Mouse (Mus musculus): ENCODE measurements at regions not wholly inside any gene's neighbourhood (a gene's known extent, or its start where the extent isn't known, plus 50 kb on each side); places are given as distances from the start of the nearest gene placed in this dataset.

DNA sequence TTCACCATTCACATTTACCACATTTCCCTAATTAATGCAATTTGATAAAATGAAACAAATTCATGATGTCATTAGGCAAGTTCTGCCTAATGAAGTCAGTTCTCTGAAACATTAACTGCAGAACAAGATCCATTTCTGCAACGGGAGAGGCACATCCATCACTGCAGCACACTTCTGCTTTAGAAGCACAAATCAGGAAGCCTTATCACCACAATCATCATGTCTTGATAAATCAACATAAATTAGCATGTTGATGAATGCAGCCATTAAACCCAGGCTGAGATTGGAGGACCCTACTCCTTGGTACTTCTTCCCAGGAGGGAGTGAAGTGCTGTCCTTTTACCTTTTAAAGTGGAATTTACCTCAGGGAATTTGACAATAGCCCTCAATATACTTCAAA, 1195.4 kb downstream of the Defb40 start:
- H3K36me3 ChIP-seq, result no peaks in the 10 kb centered on the region
- no peaks in the 10 kb centered on the region for H3K4me1 ChIP-seq
- no peaks in the 10 kb centered on the region for H3K27me3 ChIP-seq (ENCODE audit: insufficient read depth, poor library complexity, severe bottlenecking)
- DNase-seq (ENCODE audit: low spot score), result no peak
- 66% methylated on average over 1 of the region's 1 CpGs for WGBS
- H3K9me3 ChIP-seq, result no peaks in the 10 kb centered on the region
- H3K4me3 ChIP-seq, result no peak overlapping the region
- no peak overlapping the region for H3K27ac ChIP-seq

DNA sequence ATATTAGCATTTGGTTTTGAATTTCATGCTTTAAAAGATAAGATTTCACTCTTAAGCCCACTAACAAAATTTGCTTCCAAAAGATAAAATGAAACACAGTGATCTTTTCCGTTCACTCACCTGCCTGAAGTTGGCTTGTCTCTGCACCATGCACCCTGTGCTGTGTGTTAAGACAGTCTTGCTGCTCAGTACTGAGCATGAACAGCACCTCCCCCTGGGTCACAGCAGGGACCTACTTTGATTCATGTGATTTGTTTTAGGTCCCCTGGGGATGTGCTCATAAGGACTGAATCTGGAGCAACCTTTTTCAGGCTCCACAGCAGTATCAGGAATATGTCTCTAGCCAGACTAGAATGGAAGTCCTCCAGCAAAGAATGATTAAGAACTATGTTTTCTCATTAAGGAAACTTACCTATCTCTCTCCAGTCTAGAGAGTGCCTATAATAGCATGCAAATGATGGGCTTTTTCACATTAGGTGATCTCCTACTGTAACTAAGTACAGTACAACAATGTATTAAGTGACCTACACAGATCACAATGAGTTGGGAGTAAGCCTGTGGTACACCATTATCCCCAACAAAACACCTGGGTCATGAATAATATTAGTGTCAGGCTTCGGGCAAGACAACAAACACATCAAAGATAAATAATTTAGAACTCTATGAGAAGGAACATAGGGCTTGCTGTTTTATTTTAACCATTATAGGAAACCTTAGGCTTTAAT, 1196.3 kb downstream of the Defb40 start:
- H3K27me3 ChIP-seq (ENCODE audit: insufficient read depth, poor library complexity, severe bottlenecking), result no peaks in the 10 kb centered on the region
- WGBS, result 81% methylated on average over 2 of the region's 2 CpGs

GRCm38 (mm10) chr8:17775411-17775810, 1202.6 kb downstream of the Defb40 start:
- no peak for DNase-seq (ENCODE audit: low spot score)
- H3K9me3 ChIP-seq, result no peaks in the 10 kb centered on the region
- no peak overlapping the region for H3K27ac ChIP-seq
- no peaks in the 10 kb centered on the region for H3K36me3 ChIP-seq
- no peaks in the 10 kb centered on the region for H3K27me3 ChIP-seq (ENCODE audit: insufficient read depth, poor library complexity, severe bottlenecking)
- no peaks in the 10 kb centered on the region for H3K4me1 ChIP-seq
- H3K4me3 ChIP-seq, result no peak overlapping the region
- WGBS, result 55% methylated on average over 3 of the region's 3 CpGs

More for the DNA sequence above, 1196.3 kb downstream of the Defb40 start:
- Histone ChIP-seq H3K9me3 (no peaks in the 10 kb centered on the region), H3K4me1 (no peaks in the 10 kb centered on the region), H3K4me3 (no peak overlapping the region), H3K27ac (no peak overlapping the region), H3K36me3 (no peaks in the 10 kb centered on the region)
- DNase-seq (ENCODE audit: low spot score), result no peak

GRCm38 (mm10) chr8:17773311-17773710, 1204.7 kb downstream of the Defb40 start:
- no peaks in the 10 kb centered on the region for H3K9me3 ChIP-seq
- no peak for DNase-seq (ENCODE audit: low spot score)
- whole genome bisulfite sequencing, result 88% methylated on average over 1 of the region's 1 CpGs

DNA sequence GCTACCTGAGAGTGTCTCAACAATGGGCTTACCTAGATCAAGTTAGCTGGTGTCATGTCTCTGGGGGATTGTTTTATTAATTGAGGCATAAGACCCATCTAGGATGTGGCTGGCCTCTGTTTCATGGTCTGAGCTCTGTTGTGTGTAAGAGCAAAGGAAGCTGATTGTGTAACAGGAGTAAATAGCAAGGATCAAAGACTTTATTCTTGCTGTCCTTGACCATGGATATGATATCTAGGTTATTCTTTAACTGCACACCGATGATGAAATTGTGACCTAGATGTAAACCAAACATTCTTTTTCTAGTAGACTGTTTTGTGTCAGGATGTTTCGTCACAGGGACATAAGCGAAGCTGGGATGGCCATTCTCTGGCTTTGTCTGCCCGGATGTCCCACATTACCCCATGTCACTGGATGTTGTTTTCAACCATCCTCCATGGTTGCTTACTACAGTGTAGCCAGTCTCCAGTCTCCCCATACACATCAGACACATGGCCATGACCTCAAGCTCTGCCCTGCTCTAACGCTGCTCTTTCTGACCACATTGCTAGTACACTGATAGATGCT, 1210.5 kb downstream of the Defb40 start:
- 79% methylated on average over 5 of the region's 5 CpGs for WGBS
- Histone ChIP-seq H3K4me1 (no peaks in the 10 kb centered on the region), H3K27ac (no peak overlapping the region), H3K36me3 (no peaks in the 10 kb centered on the region), H3K27me3 (ENCODE audit: insufficient read depth, poor library complexity, severe bottlenecking) (no peaks in the 10 kb centered on the region), H3K4me3 (no peak overlapping the region), H3K9me3 (no peaks in the 10 kb centered on the region)
- no peak for DNase-seq (ENCODE audit: low spot score)

More at GRCm38 (mm10) chr8:17773311-17773710, 1204.7 kb downstream of the Defb40 start:
- Histone ChIP-seq H3K4me3 (no peak overlapping the region), H3K27me3 (ENCODE audit: insufficient read depth, poor library complexity, severe bottlenecking) (no peaks in the 10 kb centered on the region), H3K36me3 (no peaks in the 10 kb centered on the region), H3K27ac (no peak overlapping the region), H3K4me1 (no peaks in the 10 kb centered on the region)

GRCm38 (mm10) chr8:17724672-17725071, 1253.4 kb downstream of the Defb40 start:
- no peak for DNase-seq (ENCODE audit: low spot score)
- H3K36me3 ChIP-seq, result no peaks in the 10 kb centered on the region
- WGBS, result 85% methylated on average over 3 of the region's 3 CpGs

DNA sequence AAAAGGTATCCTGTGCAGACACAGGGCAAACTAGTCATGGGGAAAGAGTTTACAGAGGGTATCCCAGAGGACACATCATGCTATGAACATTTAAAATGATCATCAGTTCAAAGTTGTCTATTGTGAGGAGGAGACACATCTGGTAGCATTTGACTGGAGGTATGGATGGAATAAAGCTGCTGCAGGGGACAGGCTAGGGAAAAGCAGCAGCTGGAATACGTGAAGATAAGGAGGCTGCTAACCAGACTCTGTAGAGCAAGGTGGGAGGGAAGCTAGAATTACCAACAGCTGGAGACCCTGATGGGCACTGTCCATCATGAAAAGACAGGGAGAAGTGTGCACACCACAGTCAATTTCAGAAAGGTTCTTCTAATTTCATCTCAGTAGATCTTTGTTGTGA, 1268.9 kb downstream of the Defb40 start:
- no peaks in the 10 kb centered on the region for H3K27me3 ChIP-seq (ENCODE audit: insufficient read depth, poor library complexity, severe bottlenecking)
- H3K4me3 ChIP-seq, result no peak overlapping the region
- H3K4me1 ChIP-seq, result no peaks in the 10 kb centered on the region
- DNase-seq (ENCODE audit: low spot score), result no peak
- no peaks in the 10 kb centered on the region for H3K36me3 ChIP-seq
- no peaks in the 10 kb centered on the region for H3K9me3 ChIP-seq
- WGBS, result 25% methylated on average over 1 of the region's 1 CpGs
- H3K27ac ChIP-seq, result no peak overlapping the region

More at GRCm38 (mm10) chr8:17724672-17725071, 1253.4 kb downstream of the Defb40 start:
- H3K4me3 ChIP-seq, result no peak overlapping the region
- H3K9me3 ChIP-seq, result no peaks in the 10 kb centered on the region
- H3K4me1 ChIP-seq, result no peaks in the 10 kb centered on the region
- H3K27ac ChIP-seq, result no peak overlapping the region
- no peaks in the 10 kb centered on the region for H3K27me3 ChIP-seq (ENCODE audit: insufficient read depth, poor library complexity, severe bottlenecking)

DNA sequence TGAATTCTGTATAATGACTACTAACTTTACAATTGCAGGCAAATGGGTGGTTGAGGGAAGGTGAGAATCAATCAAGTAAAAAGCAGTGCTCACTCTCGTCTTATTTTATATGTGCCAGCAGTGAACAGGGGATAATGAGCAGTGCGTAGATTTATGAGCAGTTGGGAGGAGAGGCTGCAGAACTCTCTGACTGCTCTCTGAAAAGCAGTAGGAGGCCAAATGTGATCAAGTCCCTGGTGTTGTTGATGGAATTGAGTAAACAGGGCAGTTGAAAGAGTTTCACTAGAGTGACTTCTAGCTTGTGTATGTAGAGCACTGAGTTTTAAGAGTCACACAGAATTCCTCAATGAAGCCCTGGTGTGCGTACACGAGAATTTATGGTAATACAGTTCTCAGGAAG, 1269.6 kb downstream of the Defb40 start:
- WGBS, result 80% methylated on average over 4 of the region's 4 CpGs
- Histone ChIP-seq H3K4me3 (no peak overlapping the region), H3K36me3 (no peaks in the 10 kb centered on the region), H3K27me3 (ENCODE audit: insufficient read depth, poor library complexity, severe bottlenecking) (no peaks in the 10 kb centered on the region), H3K27ac (no peak overlapping the region), H3K4me1 (no peaks in the 10 kb centered on the region), H3K9me3 (no peaks in the 10 kb centered on the region)
- no peak for DNase-seq (ENCODE audit: low spot score)

GRCm38 (mm10) chr8:17704289-17704688, 1273.8 kb downstream of the Defb40 start:
- 79% methylated on average over 1 of the region's 1 CpGs for WGBS
- no peaks in the 10 kb centered on the region for H3K9me3 ChIP-seq
- no peak overlapping the region for H3K4me3 ChIP-seq
- no peaks in the 10 kb centered on the region for H3K27me3 ChIP-seq (ENCODE audit: insufficient read depth, poor library complexity, severe bottlenecking)
- H3K4me1 ChIP-seq, result no peaks in the 10 kb centered on the region
- H3K27ac ChIP-seq, result no peak overlapping the region
- no peak for DNase-seq (ENCODE audit: low spot score)
- no peaks in the 10 kb centered on the region for H3K36me3 ChIP-seq

DNA sequence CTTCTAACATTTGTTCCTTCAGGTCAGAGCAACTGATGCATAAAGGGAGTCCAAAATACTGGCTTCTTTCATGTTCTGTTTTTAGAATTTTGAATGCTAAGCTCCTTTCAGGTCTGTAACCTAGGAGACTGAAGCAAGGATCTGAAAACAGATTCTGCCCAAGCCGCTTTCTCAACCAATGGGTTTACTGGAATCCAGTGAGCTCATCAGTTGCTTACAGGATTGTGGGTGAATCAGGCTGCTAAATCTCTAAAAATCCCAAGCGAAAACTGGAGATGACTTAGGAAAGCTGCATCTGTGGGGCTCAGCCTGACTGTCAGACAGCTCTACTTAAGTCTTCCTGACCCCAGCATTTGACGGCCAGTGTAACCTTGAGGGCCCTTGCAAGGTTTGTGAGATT, 1277.7 kb downstream of the Defb40 start:
- H3K27ac ChIP-seq, result no peak overlapping the region
- WGBS, result 66% methylated on average over 3 of the region's 3 CpGs
- H3K4me3 ChIP-seq, result no peak overlapping the region
- no peaks in the 10 kb centered on the region for H3K9me3 ChIP-seq
- no peaks in the 10 kb centered on the region for H3K4me1 ChIP-seq
- no peaks in the 10 kb centered on the region for H3K27me3 ChIP-seq (ENCODE audit: insufficient read depth, poor library complexity, severe bottlenecking)
- H3K36me3 ChIP-seq, result no peaks in the 10 kb centered on the region
- no peak for DNase-seq (ENCODE audit: low spot score)

DNA sequence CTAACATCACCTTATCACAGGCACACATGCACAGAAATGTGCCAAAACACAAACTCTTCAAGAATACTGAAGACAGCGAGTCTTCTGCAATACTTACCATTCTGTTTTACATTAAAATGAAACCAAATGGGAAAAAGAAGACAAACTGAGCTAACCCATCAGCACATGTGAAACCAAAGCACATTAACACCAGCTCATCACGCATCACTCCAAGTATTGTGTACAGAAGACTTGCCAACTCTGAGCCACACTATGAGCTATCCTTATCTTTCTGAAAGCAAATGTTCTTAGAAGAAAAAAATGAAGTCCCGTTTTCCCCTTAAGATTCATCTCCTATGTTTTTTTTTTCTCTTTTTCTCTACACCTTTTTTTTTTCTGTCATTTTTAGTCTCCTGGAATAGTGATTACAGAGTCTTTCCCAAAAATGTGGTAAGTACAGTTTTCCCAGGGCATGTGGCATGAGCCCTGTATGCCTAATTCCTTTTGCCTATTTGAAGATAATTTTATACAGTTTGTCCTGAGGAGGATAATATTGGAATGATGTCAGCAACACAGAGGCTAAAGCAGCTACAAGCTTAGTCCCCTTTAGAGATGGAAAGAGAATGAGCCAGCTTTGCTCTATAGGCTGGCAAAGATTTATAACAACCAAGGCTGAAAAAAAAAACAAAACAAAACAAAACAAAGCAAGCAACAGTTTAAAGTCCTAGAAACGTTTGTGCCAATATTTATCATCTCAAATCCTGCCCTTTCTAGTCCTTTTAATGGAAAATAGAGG, 1287.8 kb downstream of the Defb40 start:
- H3K27ac ChIP-seq, result no peak overlapping the region
- WGBS, result 74% methylated on average over 4 of the region's 4 CpGs
- H3K4me3 ChIP-seq, result no peak overlapping the region

GRCm38 (mm10) chr8:17689641-17690040, 1288.4 kb downstream of the Defb40 start:
- Histone ChIP-seq H3K36me3 (no peaks in the 10 kb centered on the region), H3K27ac (no peak overlapping the region), H3K4me3 (no peak overlapping the region), H3K27me3 (ENCODE audit: insufficient read depth, poor library complexity, severe bottlenecking) (no peaks in the 10 kb centered on the region), H3K4me1 (no peaks in the 10 kb centered on the region), H3K9me3 (no peaks in the 10 kb centered on the region)
- no peak for DNase-seq (ENCODE audit: low spot score)
- WGBS, result 86% methylated on average over 3 of the region's 3 CpGs

More for the DNA sequence above, 1287.8 kb downstream of the Defb40 start:
- Histone ChIP-seq H3K9me3 (no peaks in the 10 kb centered on the region), H3K4me1 (no peaks in the 10 kb centered on the region), H3K36me3 (no peaks in the 10 kb centered on the region), H3K27me3 (ENCODE audit: insufficient read depth, poor library complexity, severe bottlenecking) (no peaks in the 10 kb centered on the region)
- DNase-seq (ENCODE audit: low spot score), result no peak

DNA sequence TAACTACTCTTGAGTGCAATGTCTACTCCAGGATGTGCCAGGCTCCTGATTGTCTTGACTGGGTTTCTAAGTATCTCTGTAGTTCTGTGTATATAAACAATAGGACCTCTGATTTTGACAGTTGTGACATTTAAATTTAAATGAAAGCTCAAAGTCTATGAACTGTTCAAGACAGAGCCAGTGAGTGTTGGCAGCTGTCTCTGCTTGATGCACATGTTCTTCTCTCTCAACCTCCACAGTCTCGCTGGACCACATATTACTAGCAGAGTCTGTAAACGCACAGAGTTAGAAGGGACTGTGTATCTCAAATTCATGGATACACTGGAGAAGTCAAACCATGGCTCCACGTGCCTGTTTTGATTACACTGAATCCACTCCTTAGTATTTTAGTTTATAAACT, 1291.0 kb downstream of the Defb40 start:
- H3K4me3 ChIP-seq, result no peak overlapping the region
- no peaks in the 10 kb centered on the region for H3K4me1 ChIP-seq
- DNase-seq (ENCODE audit: low spot score), result no peak
- no peaks in the 10 kb centered on the region for H3K36me3 ChIP-seq
- no peak overlapping the region for H3K27ac ChIP-seq
- no peaks in the 10 kb centered on the region for H3K9me3 ChIP-seq
- WGBS, result 79% methylated on average over 3 of the region's 3 CpGs
- no peaks in the 10 kb centered on the region for H3K27me3 ChIP-seq (ENCODE audit: insufficient read depth, poor library complexity, severe bottlenecking)
